Mouse (Mus musculus) CH12.LX (cell line): ENCODE measurements at regions not wholly inside any gene's neighbourhood (a gene's known extent, or its start where the extent isn't known, plus 50 kb on each side); places are given as distances from the start of the nearest gene placed in this dataset.
A peak's percentile ranks its signal among the peaks of the same experiment; 100 is the strongest.

Source experiments
- CHD1 ChIP-seq: IDR thresholded peaks from 2 replicates; pipeline ENCODE4 v1.6.1; 2012; ENCODE audit warnings: low read depth, low read length, improper control_type of control experiment, inconsistent platforms
- CTCF ChIP-seq, 2 experiments: IDR thresholded peaks in 1 of 2; conservative IDR thresholded peaks in 1 of 2; 2 replicates each; pipeline ENCODE4 v1.5.1; 2011 to 2012; ENCODE audit warnings: low read depth in 2 of 2, low read length in 2 of 2, improper control_type of control experiment in 1 of 2, inconsistent platforms in 1 of 2, mild to moderate bottlenecking in 1 of 2, moderate library complexity in 1 of 2
- E2F4 ChIP-seq: IDR thresholded peaks from 2 replicates; pipeline ENCODE4 v1.6.1; 2011; ENCODE audit warnings: low read depth, low read length, improper control_type of control experiment; ENCODE audit not compliant: insufficient replicate concordance
- EP300 ChIP-seq: IDR thresholded peaks from 2 replicates; pipeline ENCODE4 v1.6.1; 2011; ENCODE audit warnings: low read length, improper control_type of control experiment
- HCFC1 ChIP-seq: IDR thresholded peaks from 2 replicates; pipeline ENCODE4 v1.6.1; 2012; ENCODE audit warnings: low read depth, mild to moderate bottlenecking, inconsistent platforms, low read length, improper control_type of control experiment
- IRF4 ChIP-seq: IDR thresholded peaks from 2 replicates; pipeline ENCODE4 v1.6.1; 2014; ENCODE audit warnings: low read depth, mild to moderate bottlenecking, inconsistent platforms, low read length, improper control_type of control experiment
- MAX ChIP-seq: IDR thresholded peaks from 2 replicates; pipeline ENCODE4 v1.6.1; 2011; ENCODE audit warnings: low read length, improper control_type of control experiment
- POLR2A ChIP-seq: IDR thresholded peaks from 2 replicates; pipeline ENCODE4 v1.6.1; 2011; ENCODE audit warnings: low read depth, mild to moderate bottlenecking, improper control_type of control experiment, low read length
- RAD21 ChIP-seq: IDR thresholded peaks from 2 replicates; pipeline ENCODE4 v1.6.1; 2011; ENCODE audit warnings: low read depth, mild to moderate bottlenecking, low read length, improper control_type of control experiment, moderate library complexity
- TCF12 ChIP-seq: IDR thresholded peaks from 2 replicates; pipeline ENCODE4 v1.6.1; 2014; ENCODE audit warnings: low read depth, mild to moderate bottlenecking, inconsistent platforms, low read length, improper control_type of control experiment
- USF2 ChIP-seq: conservative IDR thresholded peaks from 2 replicates; pipeline ENCODE4 v1.6.1; 2011; ENCODE audit warnings: low read depth, low read length, improper control_type of control experiment
- ZC3H11A ChIP-seq: IDR thresholded peaks from 2 replicates; pipeline ENCODE4 v1.6.1; 2012; ENCODE audit warnings: low read depth, mild to moderate bottlenecking, inconsistent platforms, low read length, improper control_type of control experiment
- ZNF384 ChIP-seq: IDR thresholded peaks from 2 replicates; pipeline ENCODE4 v1.6.1; 2012; ENCODE audit warnings: low read depth, low read length, improper control_type of control experiment, inconsistent platforms

- TF ChIP-seq USF2 = no peak
- TF ChIP-seq HCFC1 = no peak
- TF ChIP-seq RAD21 = no peak
- TF ChIP-seq POLR2A = no peak
- no peak for TF ChIP-seq ZC3H11A
- TF ChIP-seq MAX = 0 out of 2 replicates have a peak, but pooled peaks have one; percentile 20
- no peak for TF ChIP-seq EP300
- TF ChIP-seq CTCF (conservative IDR thresholded peaks at IDR 0.05 in 1 of 2, IDR thresholded peaks at IDR 0.05 in 1 of 2; ENCODE audit: low read depth in 2 of 2, low read length in 2 of 2) = no peak
- no peak for TF ChIP-seq IRF4
- no peak for TF ChIP-seq ZNF384
- no peak for TF ChIP-seq E2F4
- TF ChIP-seq CHD1 = no peak
- TF ChIP-seq TCF12 = no peak
Observed at GRCm38 (mm10) chr13:44399831-44400321, 329.4 kb upstream of the Jarid2 start.
